Mouse (Mus musculus) forebrain, postnatal 0 days (tissue): Measurements from ENCODE around the gene Ermp1. TPM values are rescaled to one million over a fixed set of nuclear protein-coding genes. Genes with fewer than 3 reads are reported as not detected.
"Not testable (repeated sequence)": the region's sequence is repeated elsewhere in the genome, so short reads cannot be mapped to it uniquely, and the experiment has no call there.

Source experiments
- ATAC-seq: fragments of 200-750 bp; cut with Nextera tagmentation; 2 replicates; pipeline ENCODE4 v1.8.0; 2017; ENCODE audit warnings: mild to moderate bottlenecking, moderate library complexity
- DNase-seq: peaks from one replicate; pipeline ENCODE4 v3.0.0-alpha.2; 2015
- H3K27ac ChIP-seq: fragments of 300-500 bp; sonication (generic); 2 replicates; pipeline ENCODE4 v1.5.1; 2014; ENCODE audit warnings: low read depth, mild to moderate bottlenecking, antibody characterized with exemption, low read length, moderate library complexity, mixed read lengths
- H3K27me3 ChIP-seq: fragments of 300-500 bp; sonication (generic); 2 replicates; pipeline ENCODE4 v1.6.1; 2014; ENCODE audit warnings: mild to moderate bottlenecking, low read length, mixed read lengths; ENCODE audit not compliant: insufficient read depth
- H3K36me3 ChIP-seq: fragments of 300-500 bp; sonication (generic); 2 replicates; pipeline ENCODE4 v1.6.1; 2014; ENCODE audit warnings: mild to moderate bottlenecking, moderate library complexity; ENCODE audit not compliant: insufficient read depth
- H3K4me1 ChIP-seq: fragments of 300-500 bp; sonication (generic); 2 replicates; pipeline ENCODE4 v1.6.1; 2014; ENCODE audit warnings: antibody characterized with exemption; ENCODE audit not compliant: insufficient read depth
- H3K4me2 ChIP-seq: fragments of 300-500 bp; sonication (generic); 2 replicates; pipeline ENCODE4 v1.6.1; 2014; ENCODE audit warnings: low read depth, mild to moderate bottlenecking, moderate library complexity
- H3K4me3 ChIP-seq: fragments of 300-500 bp; sonication (generic); 2 replicates; pipeline ENCODE4 v1.5.1; 2014; ENCODE audit warnings: low read depth, low read length, mixed read lengths
- H3K9ac ChIP-seq: fragments of 300-500 bp; sonication (generic); 2 replicates; pipeline ENCODE4 v1.6.1; 2014; ENCODE audit warnings: mild to moderate bottlenecking
- H3K9me3 ChIP-seq: fragments of 300-500 bp; sonication (generic); 2 replicates; pipeline ENCODE4 v1.6.1; 2016; ENCODE audit warnings: low read length
- CTCF ChIP-seq: sonication (generic); IDR thresholded peaks from 2 replicates; pipeline ENCODE4 v1.5.1; 2016; ENCODE audit warnings: antibody characterized with exemption, control low read depth, low read depth
- WGBS: fragments of 180-500 bp; shearing (Covaris S2); extraction: QIAGEN DNeasy Blood & Tissue Kit; methylation state at CpG from one replicate; pipeline ENCODE4 v1.1.7; 2014; 5-methylcytosine and 5-hydroxymethylcytosine counted together
- polyA plus RNA-seq: library from polyadenylated mRNA; unstranded; fragments of >200 nt; fragmentation: Nextera tagmentation; extraction: Ambion mirVana; gene quantifications from 2 replicates; pipeline ENCODE4 v1.2.1, GENCODE M21; 2015
- total RNA-seq: library from RNA; depleted of rRNA; stranded (reverse); fragments of >200 nt; gene quantifications from 2 replicates; pipeline ENCODE4 v1.2.3, GENCODE M21; 2014

Ermp1 gene
- total and polyA plus RNA-seq, 2 experiments from 2014 or later: 8.2 to 14.0 TPM

GRCm38 (mm10) chr19:29603548-29604353 lies 44.5 kb downstream of the Ermp1 start:
- H3K27ac ChIP-seq: no peak overlapping the region
- peaks cover 38% of the 10 kb centered on the region for H3K36me3 ChIP-seq
- no peaks in the 10 kb centered on the region for H3K9me3 ChIP-seq
- H3K4me1 ChIP-seq: no peaks in the 10 kb centered on the region
- 91% methylated on average over 14 of the region's 14 CpGs for WGBS
- H3K27me3 ChIP-seq: no peaks in the 10 kb centered on the region
- TF ChIP-seq CTCF: no peak
- no peak overlapping the region for H3K9ac ChIP-seq
- DNase-seq: no peak
- no peak overlapping the region for H3K4me2 ChIP-seq
- no peak overlapping the region for H3K4me3 ChIP-seq
- ATAC-seq: no peak

DNA sequence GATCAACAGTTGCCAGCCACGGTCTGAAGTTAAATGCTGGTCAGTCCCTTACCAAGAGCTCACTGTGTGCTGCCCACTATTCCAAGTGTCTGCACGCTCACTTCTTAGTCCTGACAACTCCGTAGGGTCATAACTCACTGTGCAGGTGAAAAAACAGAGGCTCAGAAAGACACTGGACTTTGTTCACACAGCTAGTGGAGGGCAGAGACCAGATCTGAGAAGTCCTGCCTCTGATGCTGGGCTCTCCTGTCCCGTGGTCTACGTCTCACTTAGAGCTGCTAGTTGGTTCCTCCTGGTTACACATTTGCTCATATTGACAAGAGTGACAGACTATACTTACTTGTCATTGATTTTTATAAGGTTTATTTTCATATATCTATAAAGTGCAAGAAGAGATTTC lies 49.2 kb downstream of the Ermp1 start:
- 94% methylated on average over 5 of the region's 5 CpGs for WGBS
- peaks cover 58% of the 10 kb centered on the region for H3K36me3 ChIP-seq
- H3K4me2 ChIP-seq: no peak overlapping the region
- ATAC-seq (no peak), DNase-seq (no peak)
- no peaks in the 10 kb centered on the region for H3K4me1 ChIP-seq
- no peak overlapping the region for H3K9ac ChIP-seq
- H3K9me3 ChIP-seq: no peaks in the 10 kb centered on the region
- H3K27me3 ChIP-seq: no peaks in the 10 kb centered on the region
- H3K27ac ChIP-seq: no peak overlapping the region
- TF ChIP-seq CTCF: no peak
- H3K4me3 ChIP-seq: no peak overlapping the region

- no peak overlapping the region for H3K4me3 ChIP-seq
- H3K36me3 ChIP-seq: peaks cover 40% of the 10 kb centered on the region
- no peak overlapping the region for H3K4me2 ChIP-seq
- WGBS: 95% methylated on average over 2 of the region's 2 CpGs
- no peaks in the 10 kb centered on the region for H3K27me3 ChIP-seq
- DNase-seq: no peak
- no peak for ATAC-seq
- H3K9me3 ChIP-seq: no peaks in the 10 kb centered on the region
- no peak overlapping the region for H3K27ac ChIP-seq
- no peak overlapping the region for H3K9ac ChIP-seq
- no peaks in the 10 kb centered on the region for H3K4me1 ChIP-seq
- TF ChIP-seq CTCF: no peak; the same call in 1 of the 2 replicates
These were observed 51.2 kb downstream of the Ermp1 start for GRCm38 (mm10) chr19:29596985-29597384.

DNA sequence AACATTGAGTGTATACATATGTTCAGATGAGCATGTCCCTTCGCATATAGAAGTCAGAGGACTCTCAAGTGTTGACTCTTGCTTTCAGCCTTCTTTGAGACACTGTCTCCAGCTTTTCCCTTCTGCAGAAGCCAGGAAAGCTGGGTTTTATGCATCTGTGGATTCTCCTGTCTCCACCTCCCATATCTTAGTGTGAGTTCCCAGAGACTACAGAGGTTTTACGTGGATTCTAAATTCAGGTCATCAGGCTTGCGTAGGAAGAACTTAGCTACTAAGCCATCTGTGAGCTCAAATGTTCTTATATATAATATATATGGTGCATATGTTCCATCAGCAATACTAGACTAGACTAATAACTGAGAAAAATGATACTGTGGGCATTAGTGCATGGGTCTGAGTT lies 51.9 kb downstream of the Ermp1 start:
- Histone ChIP-seq H3K4me1 (no peaks in the 10 kb centered on the region), H3K4me3 (no peak overlapping the region), H3K9me3 (no peaks in the 10 kb centered on the region), H3K27ac (no peak overlapping the region), H3K4me2 (no peak overlapping the region), H3K36me3 (peaks cover 39% of the 10 kb centered on the region), H3K9ac (no peak overlapping the region), H3K27me3 (no peaks in the 10 kb centered on the region)
- over 99% methylated on average over 3 of the region's 3 CpGs for WGBS
- TF ChIP-seq CTCF: no peak
- DNase-seq (no peak), ATAC-seq (no peak)

DNA sequence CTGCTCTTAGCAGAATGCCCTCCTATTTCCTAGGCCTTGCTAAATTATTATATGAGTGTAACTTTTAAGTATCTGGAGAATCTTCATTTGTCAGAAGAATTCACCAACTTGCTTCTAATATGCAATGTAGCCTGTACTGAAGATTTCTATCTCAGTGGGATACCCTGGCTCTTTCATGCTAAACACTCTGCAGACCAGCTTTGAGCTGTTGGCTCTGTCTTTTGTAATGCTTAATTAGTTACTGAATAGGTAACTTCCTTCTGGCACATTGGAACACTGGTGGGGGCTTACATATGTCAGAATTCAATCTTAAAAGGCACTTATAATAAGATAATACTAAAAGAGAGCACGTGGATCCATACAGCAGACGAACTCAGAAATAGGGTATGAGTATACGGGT lies 54.4 kb downstream of the Ermp1 start:
- not testable (repeated sequence) for H3K9ac ChIP-seq, H3K27ac ChIP-seq, H3K4me3 ChIP-seq, DNase-seq, H3K4me1 ChIP-seq, ATAC-seq, H3K9me3 ChIP-seq, H3K4me2 ChIP-seq, H3K27me3 ChIP-seq
- WGBS: 32% methylated on average over 3 of the region's 3 CpGs
- H3K36me3 ChIP-seq: peaks cover 29% of the 10 kb centered on the region

DNA sequence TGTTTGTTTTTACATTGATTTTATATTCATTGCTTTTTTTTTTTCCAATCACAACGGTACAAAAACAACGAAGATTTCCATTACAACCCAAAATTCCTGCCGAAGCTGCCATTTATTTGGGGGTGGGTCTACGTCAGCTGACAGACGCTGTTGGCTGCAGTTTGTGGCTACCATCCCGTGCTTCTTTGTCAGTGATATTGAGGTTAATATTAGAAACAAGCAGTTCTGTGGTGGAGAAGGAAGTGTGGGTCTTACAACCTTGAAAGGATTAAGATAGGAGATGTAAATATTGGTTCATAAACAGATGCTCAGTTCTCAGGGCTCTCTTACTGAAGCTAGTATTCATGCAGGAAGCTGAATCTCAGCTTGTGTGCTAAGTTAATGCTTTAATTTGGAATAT lies 64.5 kb downstream of the Ermp1 start:
- no peak for ATAC-seq
- DNase-seq: no peak
- H3K9me3 ChIP-seq: no peaks in the 10 kb centered on the region
- no peak overlapping the region for H3K4me3 ChIP-seq
- H3K9ac ChIP-seq: no peak overlapping the region
- TF ChIP-seq CTCF: no peak
- peaks cover 35% of the 10 kb centered on the region for H3K36me3 ChIP-seq
- 66% methylated on average over 6 of the region's 6 CpGs for WGBS
- no peak overlapping the region for H3K4me2 ChIP-seq
- H3K27me3 ChIP-seq: no peaks in the 10 kb centered on the region
- no peaks in the 10 kb centered on the region for H3K4me1 ChIP-seq
- no peak overlapping the region for H3K27ac ChIP-seq

DNA sequence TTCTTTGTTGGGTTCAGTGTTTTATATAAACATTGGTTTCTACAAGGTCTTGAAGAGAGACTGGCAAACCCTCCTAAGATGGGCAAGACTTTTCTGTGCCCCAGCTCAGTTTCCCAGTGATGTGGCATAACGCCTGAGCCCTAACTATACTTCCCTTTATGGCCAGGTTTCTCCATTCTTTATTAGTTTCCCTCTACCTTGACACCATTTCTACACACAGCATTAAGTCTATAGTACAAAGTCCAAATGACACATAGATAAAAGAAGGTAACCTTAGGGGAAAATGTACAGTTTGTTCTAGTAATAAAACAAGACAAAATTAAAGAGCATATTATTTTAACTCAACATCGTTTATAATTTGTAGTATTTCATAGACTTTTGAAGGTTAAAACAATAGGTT lies 65.8 kb downstream of the Ermp1 start:
- Histone ChIP-seq H3K9ac (no peak overlapping the region), H3K4me3 (no peak overlapping the region), H3K27ac (no peak overlapping the region), H3K4me2 (no peak overlapping the region), H3K4me1 (no peaks in the 10 kb centered on the region), H3K9me3 (no peaks in the 10 kb centered on the region), H3K27me3 (no peaks in the 10 kb centered on the region), H3K36me3 (peaks cover 31% of the 10 kb centered on the region)
- no peak for TF ChIP-seq CTCF
- 96% methylated on average over 2 of the region's 2 CpGs for WGBS
- ATAC-seq (no peak), DNase-seq (no peak)
